Mouse (Mus musculus) liver, adult 2 months (tissue): ENCODE data around the gene Tmem114. TPM values are rescaled to one million over a fixed set of nuclear protein-coding genes. Genes with fewer than 3 reads are reported as not detected.

Experiments used
- DNase-seq: peaks from one replicate; pipeline ENCODE4 v3.0.0-alpha.2; 2011; ENCODE audit warnings: low read depth, low spot score; ENCODE audit errors: extremely low read depth
- H3K27ac ChIP-seq: fragments of 200-500 bp; replicated peaks from 2 replicates; pipeline ENCODE4 v1.5.1; 2012; ENCODE audit warnings: low read depth, mild to moderate bottlenecking, control low read depth, inconsistent platforms, low read length; ENCODE audit not compliant: insufficient read depth
- H3K27me3 ChIP-seq: fragments of 200-500 bp; 2 replicates; pipeline ENCODE4 v1.6.1; 2012; ENCODE audit warnings: mild to moderate bottlenecking, moderate library complexity, low read length, inconsistent platforms; ENCODE audit not compliant: control insufficient read depth, insufficient read depth
- H3K36me3 ChIP-seq: fragments of 200-500 bp; 2 replicates; pipeline ENCODE4 v1.6.1; 2012; ENCODE audit warnings: low read length, inconsistent platforms; ENCODE audit not compliant: control insufficient read depth, insufficient read depth
- H3K4me1 ChIP-seq: fragments of 200-500 bp; 2 replicates; pipeline ENCODE4 v1.6.1; 2011; ENCODE audit warnings: low read length; ENCODE audit not compliant: control insufficient read depth, insufficient read depth
- H3K4me3 ChIP-seq: fragments of 200-500 bp; 2 replicates; pipeline ENCODE4 v1.5.1; 2011; ENCODE audit warnings: low read depth, mild to moderate bottlenecking, control low read depth, low read length, moderate library complexity; ENCODE audit not compliant: insufficient read depth
- H3K79me2 ChIP-seq: fragments of 200-500 bp; 2 replicates; pipeline ENCODE4 v1.6.1; 2012; ENCODE audit warnings: inconsistent platforms, mild to moderate bottlenecking, low read length, moderate library complexity; ENCODE audit not compliant: control insufficient read depth, insufficient read depth
- H3K9ac ChIP-seq: fragments of 200-500 bp; 2 replicates; pipeline ENCODE4 v1.6.1; 2012; ENCODE audit warnings: low read depth, mild to moderate bottlenecking, control low read depth, inconsistent platforms, low read length
- CTCF ChIP-seq: fragments of 200-500 bp; IDR thresholded peaks from 2 replicates; pipeline ENCODE4 v1.5.1; 2011; ENCODE audit warnings: low read depth, low read length, control low read depth
- POLR2A ChIP-seq: fragments of 200-500 bp; IDR thresholded peaks from 2 replicates; pipeline ENCODE4 v1.6.1; 2011; ENCODE audit warnings: low read length, control low read depth; ENCODE audit not compliant: insufficient read depth; ENCODE audit errors: extremely low read depth
- WGBS: fragments of 180-500 bp; shearing (Covaris S2); methylation state at CpG from one replicate; pipeline ENCODE4 v1.1.7; 2018; 5-methylcytosine and 5-hydroxymethylcytosine counted together
- polyA plus RNA-seq: library from polyadenylated mRNA; depleted of rRNA; stranded (reverse); fragments of >200 nt; gene quantifications from 2 replicates; pipeline ENCODE4 v1.2.3, GENCODE M21; 2012
- total RNA-seq: library from RNA; depleted of rRNA; stranded (reverse); fragments of >200 nt; gene quantifications from 2 replicates; pipeline ENCODE4 v1.2.3, GENCODE M21; 2014

The Tmem114 gene
- total and polyA plus RNA-seq, 2 experiments = not detected

- Histone ChIP-seq H3K36me3 (no peaks in the 10 kb centered on the region), H3K9ac (no peak overlapping the region), H3K79me2 (no peaks in the 10 kb centered on the region), H3K27ac (no peak overlapping the region), H3K27me3 (peaks cover 6% of the 10 kb centered on the region; the same call in 1 of the 2 replicates), H3K4me1 (no peaks in the 10 kb centered on the region), H3K4me3 (no peak overlapping the region)
- TF ChIP-seq CTCF (no peak), POLR2A (no peak)
- DNase-seq = no peak
- WGBS = 6% methylated on average over 43 of the region's 43 CpGs
Measured at GRCm38 (mm10) chr16:8424161-8424970, 570 bp downstream of the Tmem114 start.

DNA sequence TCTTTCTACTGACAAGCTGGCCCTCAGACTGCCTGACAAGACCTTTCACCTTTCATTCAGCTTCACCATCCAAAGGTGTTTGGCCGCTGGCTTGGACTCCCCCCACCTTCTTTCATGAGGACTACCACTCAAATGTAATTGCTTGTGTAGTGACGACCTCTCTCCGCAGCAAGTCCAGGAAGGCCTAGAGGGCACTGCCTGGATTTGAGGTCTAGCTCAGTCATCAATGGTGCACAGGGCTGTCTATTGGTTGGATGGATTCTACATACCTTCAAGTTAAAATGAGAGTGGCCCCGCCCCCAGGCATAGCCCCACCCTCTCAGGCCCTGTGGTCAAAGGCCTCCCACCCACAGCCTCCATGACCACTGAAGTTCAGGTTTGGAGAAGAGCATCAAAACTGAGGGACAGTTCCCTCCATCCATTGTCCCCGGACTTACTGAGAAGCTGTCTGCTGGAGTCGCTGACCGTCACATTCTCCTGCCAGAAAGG is 1.3 kb downstream of the Tmem114 start:
- peaks cover 6% of the 10 kb centered on the region; the same call in 1 of the 2 replicates for H3K27me3 ChIP-seq

DNA sequence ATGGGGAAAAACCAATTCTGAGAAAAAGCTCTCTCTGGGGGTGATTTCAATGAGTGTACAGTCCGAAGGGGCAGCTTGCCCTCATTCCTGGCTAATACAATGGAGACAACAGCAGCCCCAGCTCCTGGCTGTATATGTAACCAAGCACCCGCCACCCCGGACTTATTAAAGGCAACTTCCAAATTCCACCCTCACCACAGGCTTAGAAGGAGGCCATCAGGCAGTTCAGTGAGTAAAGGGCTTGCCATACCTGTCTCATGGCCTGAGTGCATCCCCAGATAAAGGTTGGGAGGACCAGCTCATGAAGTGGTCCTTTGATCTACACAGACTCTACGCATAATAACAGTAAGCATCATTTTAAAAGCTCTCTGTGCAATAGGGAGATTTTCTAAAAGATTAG is 4.1 kb downstream of the Tmem114 start:
- Histone ChIP-seq H3K27me3 (peaks cover 6% of the 10 kb centered on the region; the same call in 1 of the 2 replicates), H3K27ac (no peak overlapping the region), H3K79me2 (no peaks in the 10 kb centered on the region), H3K4me3 (no peak overlapping the region), H3K36me3 (no peaks in the 10 kb centered on the region), H3K9ac (no peak overlapping the region), H3K4me1 (no peaks in the 10 kb centered on the region)
- no peak for TF ChIP-seq POLR2A
- TF ChIP-seq CTCF = no peak
- DNase-seq = no peak
- 80% methylated on average over 4 of the region's 4 CpGs for whole genome bisulfite sequencing

More for the DNA sequence above, 1.3 kb downstream of the Tmem114 start:
- Histone ChIP-seq H3K36me3 (no peaks in the 10 kb centered on the region), H3K9ac (no peak overlapping the region), H3K4me3 (no peak overlapping the region), H3K4me1 (no peaks in the 10 kb centered on the region), H3K27ac (no peak overlapping the region), H3K79me2 (no peaks in the 10 kb centered on the region)
- no peak for DNase-seq
- 48% methylated on average over 7 of the region's 7 CpGs for WGBS
- TF ChIP-seq POLR2A = no peak
- TF ChIP-seq CTCF = no peak

GRCm38 (mm10) chr16:8420381-8420780 is 4.6 kb downstream of the Tmem114 start:
- TF ChIP-seq CTCF (no peak), POLR2A (no peak)
- no peaks in the 10 kb centered on the region for H3K4me1 ChIP-seq
- DNase-seq = no peak
- 82% methylated on average over 10 of the region's 10 CpGs for WGBS
- peaks cover 5% of the 10 kb centered on the region; the same call in 1 of the 2 replicates for H3K27me3 ChIP-seq
- H3K4me3 ChIP-seq = no peak overlapping the region
- H3K36me3 ChIP-seq = no peaks in the 10 kb centered on the region
- H3K27ac ChIP-seq = no peak overlapping the region
- H3K79me2 ChIP-seq = no peaks in the 10 kb centered on the region
- H3K9ac ChIP-seq = no peak overlapping the region

DNA sequence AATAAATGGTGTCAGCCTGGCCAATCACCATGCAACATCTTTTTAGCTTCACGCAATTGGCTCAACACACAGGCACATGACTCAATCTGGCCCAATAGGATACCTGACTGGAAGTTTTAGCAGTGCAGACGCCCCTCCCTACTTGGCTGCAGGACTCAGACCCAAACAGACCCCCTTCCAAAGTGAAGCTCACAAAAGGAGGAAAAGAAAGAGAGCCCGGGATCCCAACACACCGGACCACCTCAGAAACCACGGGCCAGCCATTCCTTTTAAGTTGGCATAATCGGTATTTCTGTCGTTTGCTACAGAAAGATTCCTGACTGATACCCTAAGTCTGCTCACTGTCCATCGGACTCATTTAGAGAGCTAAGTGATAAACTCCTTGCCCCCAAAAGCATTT is 5.3 kb downstream of the Tmem114 start:
- 92% methylated on average over 8 of the region's 8 CpGs for WGBS
- Histone ChIP-seq H3K27me3 (peaks cover 2% of the 10 kb centered on the region; the same call in 1 of the 2 replicates), H3K27ac (no peak overlapping the region), H3K36me3 (no peaks in the 10 kb centered on the region), H3K79me2 (no peaks in the 10 kb centered on the region), H3K4me3 (no peak overlapping the region), H3K4me1 (no peaks in the 10 kb centered on the region), H3K9ac (no peak overlapping the region)
- no peak for DNase-seq
- TF ChIP-seq POLR2A (no peak), CTCF (no peak)

DNA sequence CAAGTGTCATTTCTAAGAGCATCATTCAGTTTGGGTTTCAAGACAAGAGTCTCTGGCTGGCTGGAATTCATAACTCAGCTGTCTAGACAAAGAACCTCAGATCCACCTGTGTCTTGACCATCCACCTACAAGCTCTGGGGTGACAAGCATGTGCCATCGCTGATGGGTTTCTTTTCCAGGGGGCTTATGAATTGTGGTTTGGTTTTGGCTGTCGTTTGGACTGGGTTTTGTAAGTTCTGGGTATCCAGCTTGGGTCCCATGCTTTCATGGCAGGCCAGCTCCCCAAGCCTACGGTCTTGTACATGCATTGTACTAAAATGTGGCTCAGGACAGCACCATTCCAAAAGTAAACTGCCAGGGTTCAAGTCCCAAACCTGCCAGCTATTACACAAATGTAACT is 6.8 kb downstream of the Tmem114 start:
- H3K27me3 ChIP-seq = no peaks in the 10 kb centered on the region; the same call in 1 of the 2 replicates
- H3K79me2 ChIP-seq = no peaks in the 10 kb centered on the region
- no peaks in the 10 kb centered on the region for H3K36me3 ChIP-seq
- no peak overlapping the region for H3K9ac ChIP-seq
- no peaks in the 10 kb centered on the region for H3K4me1 ChIP-seq
- TF ChIP-seq POLR2A (no peak), CTCF (no peak)
- DNase-seq = no peak
- 86% methylated on average over 3 of the region's 3 CpGs for WGBS
- no peak overlapping the region for H3K27ac ChIP-seq
- no peak overlapping the region for H3K4me3 ChIP-seq
